Comparison of ENCODE assay signal across 12 mouse cellular contexts in the genomic region with DNA sequence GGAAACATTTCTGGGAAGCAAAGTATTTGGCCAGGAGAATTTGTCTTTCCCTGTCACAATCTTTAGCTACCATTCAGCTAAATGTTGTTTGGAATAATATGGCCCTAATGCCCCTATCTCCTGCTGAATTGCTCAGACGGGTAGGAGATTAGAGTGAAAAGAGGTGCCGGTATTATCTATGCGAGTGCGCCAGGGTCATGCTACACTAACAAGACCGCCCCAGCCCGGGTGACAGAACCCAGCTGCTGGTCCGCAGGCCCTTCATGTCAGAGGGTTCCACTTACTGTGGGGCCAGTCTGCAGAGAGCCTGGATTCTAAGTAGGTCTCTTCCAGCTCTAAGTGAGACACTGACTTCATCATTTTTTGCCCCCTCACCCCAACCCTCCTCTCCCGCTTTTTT.
DNase-seq lines count a peak whose midpoint lies in the region; ATAC-seq lines count a peak whose summit lies in the region.
"Had no signal": no experiment of that assay in that cellular context is flagged by ENCODE, and none has a peak within 500 bp of the region (broad histone marks: within the 10 kb centered on the region; RNA-seq: fewer than 3 reads in every experiment).

No protein-coding gene starts in this region.

- no peak for ATAC-seq in midbrain, embryonic 16.5 days
- ATAC-seq in embryonic facial prominence, embryonic 13.5 days (ENCODE audit: insufficient number of reproducible peaks, insufficient read depth, low FRiP score, low TSS enrichment, low read depth), result no peak
- peak; percentile 82; the same call in 1 of the 2 replicates for ATAC-seq in stomach, embryonic 14.5 days (ENCODE audit: insufficient number of reproducible peaks, insufficient read depth, low FRiP score, low read depth)
- ATAC-seq in hindbrain, embryonic 13.5 days (ENCODE audit: low FRiP score), result no peak
- ATAC-seq: forebrain, embryonic 13.5 days had no signal

- intact Hi-C loops in heart, postnatal 14 days (cut with DNase I), result loop anchor here (10.0 kb wide), 3 partner anchors 231 to 541 kb away; no protein-coding TSS in a partner anchor

- no peaks in the 10 kb centered on the region for H3K9me3 ChIP-seq in midbrain, embryonic 10.5 days (replicated peaks)
- H3K9me3 ChIP-seq in midbrain, embryonic 16.5 days (replicated peaks; ENCODE audit: control insufficient read depth, low read length, poor library complexity, severe bottlenecking), result no peaks in the 10 kb centered on the region
- H3K9me3 ChIP-seq in embryonic facial prominence, embryonic 13.5 days, result no peaks in the 10 kb centered on the region
- H3K9me3 ChIP-seq in stomach, embryonic 14.5 days (ENCODE audit: control insufficient read depth, low read depth, low read length), result no peaks in the 10 kb centered on the region
- no peaks in the 10 kb centered on the region for H3K9me3 ChIP-seq in hindbrain, embryonic 13.5 days
- H3K9me3 ChIP-seq: forebrain, embryonic 13.5 days; megakaryocyte, embryonic 14.5 days had no signal

- H3K27me3 ChIP-seq in midbrain, embryonic 10.5 days (ENCODE audit: low read depth, poor library complexity, severe bottlenecking), result no peaks in the 10 kb centered on the region
- no peaks in the 10 kb centered on the region for H3K27me3 ChIP-seq in midbrain, embryonic 16.5 days (ENCODE audit: control insufficient read depth, insufficient read depth, low read depth, low read length)
- H3K27me3 ChIP-seq in embryonic facial prominence, embryonic 13.5 days, result no peaks in the 10 kb centered on the region
- H3K27me3 ChIP-seq in stomach, embryonic 14.5 days (ENCODE audit: control insufficient read depth, insufficient read depth, low read length), result no peaks in the 10 kb centered on the region
- no peaks in the 10 kb centered on the region for H3K27me3 ChIP-seq in hindbrain, embryonic 13.5 days
- H3K27me3 ChIP-seq: forebrain, embryonic 13.5 days; megakaryocyte, embryonic 14.5 days had no signal

- H3K36me3 ChIP-seq in midbrain, embryonic 10.5 days, result no peaks in the 10 kb centered on the region
- H3K36me3 ChIP-seq in midbrain, embryonic 16.5 days (ENCODE audit: control insufficient read depth, insufficient read depth, low read length), result no peaks in the 10 kb centered on the region
- H3K36me3 ChIP-seq in embryonic facial prominence, embryonic 13.5 days, result no peaks in the 10 kb centered on the region
- no peaks in the 10 kb centered on the region for H3K36me3 ChIP-seq in stomach, embryonic 14.5 days (ENCODE audit: control insufficient read depth, insufficient read depth, low read length)
- H3K36me3 ChIP-seq in hindbrain, embryonic 13.5 days, result no peaks in the 10 kb centered on the region

- DNase-seq in midbrain, embryonic 10.5 days (ENCODE audit: low spot score), result peak; percentile 13
- DNase-seq in heart, postnatal 14 days, result peak; percentile 11 to 20
- DNase-seq in right cerebral cortex, postnatal 4 days, result no peak
- DNase-seq: adrenal gland, adult 2 months; cerebellum, postnatal 14 days; layer of hippocampus, postnatal 36 days had no signal

- H3K27ac ChIP-seq in midbrain, embryonic 10.5 days (replicated peaks), result no peak overlapping the region
- no peak overlapping the region for H3K27ac ChIP-seq in midbrain, embryonic 16.5 days (ENCODE audit: low read length)
- no peak overlapping the region for H3K27ac ChIP-seq in embryonic facial prominence, embryonic 13.5 days
- no peak overlapping the region for H3K27ac ChIP-seq in stomach, embryonic 14.5 days (ENCODE audit: low read length)
- H3K27ac ChIP-seq in hindbrain, embryonic 13.5 days, result no peak overlapping the region
- H3K27ac ChIP-seq: forebrain, embryonic 13.5 days had no signal

- no peak overlapping the region for H3K4me3 ChIP-seq in midbrain, embryonic 10.5 days
- no peak overlapping the region for H3K4me3 ChIP-seq in midbrain, embryonic 16.5 days (ENCODE audit: low read depth, low read length)
- no peak overlapping the region for H3K4me3 ChIP-seq in embryonic facial prominence, embryonic 13.5 days
- H3K4me3 ChIP-seq in stomach, embryonic 14.5 days (ENCODE audit: low read depth, low read length), result no peak overlapping the region
- H3K4me3 ChIP-seq in hindbrain, embryonic 13.5 days, result no peak overlapping the region
- H3K4me3 ChIP-seq: forebrain, embryonic 13.5 days; megakaryocyte, embryonic 14.5 days had no signal

- H3K9ac ChIP-seq in midbrain, embryonic 16.5 days (ENCODE audit: low read depth, low read length), result no peak overlapping the region
- 0 out of 2 replicates have a peak overlapping the region, but pooled peaks have one; percentile 16 for H3K9ac ChIP-seq in embryonic facial prominence, embryonic 13.5 days
- no peak overlapping the region for H3K9ac ChIP-seq in stomach, embryonic 14.5 days (replicated peaks; ENCODE audit: low read depth, low read length)
- no peak overlapping the region for H3K9ac ChIP-seq in hindbrain, embryonic 13.5 days
- H3K9ac ChIP-seq: forebrain, embryonic 13.5 days had no signal

- H3K4me1 ChIP-seq in midbrain, embryonic 10.5 days, result peaks cover 3% of the 10 kb centered on the region; the same call in 1 of the 2 replicates
- no peaks in the 10 kb centered on the region for H3K4me1 ChIP-seq in midbrain, embryonic 16.5 days (ENCODE audit: control insufficient read depth, insufficient read depth, low read length)
- H3K4me1 ChIP-seq in embryonic facial prominence, embryonic 13.5 days, result no peaks in the 10 kb centered on the region
- peaks cover 7% of the 10 kb centered on the region for H3K4me1 ChIP-seq in stomach, embryonic 14.5 days (ENCODE audit: control insufficient read depth, insufficient read depth, low read length)
- no peaks in the 10 kb centered on the region for H3K4me1 ChIP-seq in hindbrain, embryonic 13.5 days (replicated peaks)
- H3K4me1 ChIP-seq: forebrain, embryonic 13.5 days; megakaryocyte, embryonic 14.5 days had no signal

- WGBS in midbrain, embryonic 10.5 days, result 51% methylated on average over 8 of the region's 8 CpGs
- WGBS in midbrain, embryonic 16.5 days, result 30% methylated on average over 8 of the region's 8 CpGs
- 57% methylated on average over 8 of the region's 8 CpGs for WGBS in embryonic facial prominence, embryonic 13.5 days
- WGBS in stomach, embryonic 14.5 days, result 6% methylated on average over 8 of the region's 8 CpGs
- WGBS in hindbrain, embryonic 13.5 days, result 56% methylated on average over 8 of the region's 8 CpGs

- no peak overlapping the region for H3K4me2 ChIP-seq in midbrain, embryonic 16.5 days (ENCODE audit: low read length)
- no peak overlapping the region for H3K4me2 ChIP-seq in embryonic facial prominence, embryonic 13.5 days
- H3K4me2 ChIP-seq in stomach, embryonic 14.5 days (replicated peaks; ENCODE audit: low read depth, low read length), result 0 out of 2 replicates have a peak overlapping the region, but pooled peaks have one; percentile 18
- H3K4me2 ChIP-seq in hindbrain, embryonic 13.5 days, result no peak overlapping the region
- H3K4me2 ChIP-seq: forebrain, embryonic 13.5 days had no signal
